Mouse (Mus musculus) frontal cortex, adult (tissue): ENCODE results near the gene Tmem219.

ENCODE experiments used
- ATAC-seq: cut with Nextera tagmentation; 2 replicates; pipeline ENCODE4 v1.9.2; 2017; ENCODE audit warnings: mild to moderate bottlenecking, moderate library complexity, mixed read lengths; ENCODE audit not compliant: low TSS enrichment

Gene Tmem219

GRCm38 (mm10) chr7:126862147-126862784, 60.5 kb downstream of the Tmem219 start, which contains the start of gene Ino80e:
TSS of gene Ino80e (minus strand) at chr7:126862377.
- peak; percentile 73 for ATAC-seq

- ATAC-seq: peak; percentile 83
Observed at GRCm38 (mm10) chr7:126861429-126862130, 61.1 kb downstream of the Tmem219 start, which contains the start of gene Hirip3. TSS of gene Hirip3 (plus strand) at chr7:126861972.

DNA sequence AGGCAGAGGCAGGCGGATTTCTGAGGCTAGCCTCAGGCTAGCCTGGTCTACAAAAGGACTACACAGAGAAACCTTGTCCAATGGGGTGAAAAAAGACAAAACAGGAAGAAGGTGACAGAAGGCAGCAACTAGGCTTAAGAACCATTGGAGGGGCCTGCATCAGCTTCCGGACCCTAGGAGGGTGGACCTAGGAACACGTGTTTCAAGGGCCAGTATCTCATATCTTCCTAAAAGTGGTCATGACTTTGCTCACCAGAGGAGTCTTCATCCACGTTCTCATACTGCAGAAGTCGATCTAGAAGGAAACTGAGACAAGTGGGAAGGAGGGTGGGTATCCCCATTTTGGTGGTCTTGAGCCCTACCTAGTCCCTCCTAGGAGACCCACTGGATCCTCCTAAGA, 61.7 kb downstream of the Tmem219 start:
- ATAC-seq: no peak

DNA sequence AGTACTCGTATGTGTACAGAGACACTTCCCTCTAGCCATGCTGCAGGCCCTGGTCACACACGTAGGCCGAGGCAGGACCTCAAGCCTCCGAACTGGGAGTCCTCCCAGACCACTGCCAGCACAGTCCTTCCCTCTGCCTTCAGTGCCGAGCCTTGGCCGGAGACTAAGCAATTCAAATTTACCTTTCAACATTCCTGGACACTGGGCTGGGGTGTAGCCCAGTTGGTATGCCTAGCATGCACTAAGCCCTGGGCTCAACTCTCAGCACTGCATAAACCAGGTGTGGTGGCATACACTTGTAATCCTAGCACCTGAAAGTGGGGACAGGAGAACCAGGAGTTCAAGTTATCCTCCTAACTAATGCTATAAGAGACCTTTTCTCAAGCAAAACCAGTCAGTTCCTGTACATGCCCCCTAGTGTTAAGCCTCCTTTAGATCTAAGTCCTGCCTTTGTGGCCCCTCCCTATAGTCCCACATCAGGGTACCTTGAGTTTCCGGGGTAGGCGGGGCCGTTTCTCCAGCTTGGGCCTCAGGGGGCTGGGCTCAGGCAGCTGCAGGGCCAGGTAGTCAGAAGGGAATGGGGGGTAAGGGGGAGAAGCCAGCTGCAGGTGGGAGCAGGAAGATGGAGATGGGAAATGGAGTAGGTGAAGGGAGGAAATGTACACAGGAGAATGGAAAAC, 65.8 kb downstream of the Tmem219 start:
- no peak for ATAC-seq

GRCm38 (mm10) chr7:126855641-126856040, 67.1 kb downstream of the Tmem219 start:
- ATAC-seq: peak; percentile 21; the same call in 1 of the 2 replicates

GRCm38 (mm10) chr7:126853454-126853853, 69.3 kb downstream of the Tmem219 start:
- no peak for ATAC-seq

DNA sequence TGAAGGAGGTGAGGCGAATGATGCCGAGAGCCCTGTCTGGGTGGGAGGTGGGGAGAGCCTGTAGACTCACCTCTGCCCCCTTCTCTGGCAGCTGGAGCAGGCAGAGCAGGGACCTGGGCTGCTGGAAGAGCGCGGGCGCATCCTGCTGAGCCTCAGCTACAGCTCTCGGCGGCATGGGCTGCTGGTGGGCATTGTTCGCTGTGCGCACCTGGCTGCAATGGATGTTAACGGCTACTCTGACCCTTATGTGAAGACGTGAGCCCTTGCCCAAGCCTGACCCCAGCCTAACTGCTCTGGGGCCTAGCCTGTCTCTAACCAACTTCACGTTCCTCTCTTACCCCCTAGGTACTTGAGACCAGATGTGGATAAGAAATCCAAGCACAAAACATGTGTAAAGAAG, 71.5 kb downstream of the Tmem219 start:
- ATAC-seq: no peak

- no peak for ATAC-seq
Observed at GRCm38 (mm10) chr7:126850161-126850560, 72.6 kb downstream of the Tmem219 start.

GRCm38 (mm10) chr7:126848794-126849193, 73.9 kb downstream of the Tmem219 start:
- ATAC-seq: peak; percentile 76

DNA sequence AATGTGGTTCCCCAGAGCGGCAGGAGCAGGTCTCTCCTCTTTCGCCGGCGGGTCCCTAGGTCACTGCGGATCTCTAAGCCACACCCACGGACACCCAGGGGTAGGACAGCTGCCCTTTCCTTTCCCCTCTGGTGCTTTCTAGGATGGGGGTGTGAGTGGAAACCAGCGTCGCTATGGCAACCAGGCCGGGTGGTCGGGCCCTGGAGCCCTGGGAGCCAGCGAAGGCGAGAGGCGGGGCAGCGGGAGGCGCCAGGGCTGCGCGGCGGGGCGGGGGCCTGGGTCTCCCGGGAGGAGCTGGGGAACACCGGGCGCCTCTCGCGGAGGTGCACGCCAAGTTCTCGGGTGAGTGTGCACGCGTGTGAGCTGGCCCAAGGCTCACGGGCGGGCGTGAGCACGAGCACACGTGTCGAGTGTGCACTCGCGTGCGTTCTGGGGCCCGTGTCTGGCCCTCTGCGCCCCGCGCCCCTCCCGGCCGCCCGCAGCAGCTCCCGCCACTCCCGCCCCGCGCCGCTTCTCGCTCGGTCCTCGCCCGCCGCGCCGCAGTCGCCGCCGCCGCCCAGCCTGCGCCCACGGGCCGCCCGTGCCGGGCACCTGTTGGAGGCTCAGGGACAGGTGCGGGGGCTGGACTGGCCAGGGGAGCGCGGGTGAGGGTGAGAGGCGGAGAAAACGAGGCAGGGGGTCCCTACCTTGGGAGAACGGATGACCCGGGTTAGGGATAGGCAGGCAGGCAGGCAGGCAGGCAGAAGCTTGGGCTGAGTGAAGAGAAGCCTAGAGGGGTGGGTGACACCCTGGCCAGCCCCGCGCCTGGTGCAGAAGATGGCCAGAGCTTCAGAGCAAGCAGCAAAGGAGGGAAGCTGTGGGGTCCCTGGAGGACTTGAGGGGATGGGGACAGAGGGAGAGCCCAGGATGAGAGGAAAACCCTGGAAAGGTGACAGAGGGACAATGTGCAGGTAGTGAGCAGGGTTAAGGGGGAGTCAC, 75.0 kb downstream of the Tmem219 start:
- ATAC-seq: no peak

- no peak for ATAC-seq
Observed at GRCm38 (mm10) chr7:126847116-126847420, 75.6 kb downstream of the Tmem219 start, which contains the start of gene Doc2a. TSS of gene Doc2a (plus strand) at chr7:126847416.

- no peak for ATAC-seq
Observed at GRCm38 (mm10) chr7:126845516-126845915, 77.2 kb downstream of the Tmem219 start.

- peak; percentile 69; the same call in 1 of the 2 replicates for ATAC-seq
Observed at GRCm38 (mm10) chr7:126843276-126843675, 79.4 kb downstream of the Tmem219 start.
